Comparison of ENCODE assay signal across 10 mouse cellular contexts in the genomic region with DNA sequence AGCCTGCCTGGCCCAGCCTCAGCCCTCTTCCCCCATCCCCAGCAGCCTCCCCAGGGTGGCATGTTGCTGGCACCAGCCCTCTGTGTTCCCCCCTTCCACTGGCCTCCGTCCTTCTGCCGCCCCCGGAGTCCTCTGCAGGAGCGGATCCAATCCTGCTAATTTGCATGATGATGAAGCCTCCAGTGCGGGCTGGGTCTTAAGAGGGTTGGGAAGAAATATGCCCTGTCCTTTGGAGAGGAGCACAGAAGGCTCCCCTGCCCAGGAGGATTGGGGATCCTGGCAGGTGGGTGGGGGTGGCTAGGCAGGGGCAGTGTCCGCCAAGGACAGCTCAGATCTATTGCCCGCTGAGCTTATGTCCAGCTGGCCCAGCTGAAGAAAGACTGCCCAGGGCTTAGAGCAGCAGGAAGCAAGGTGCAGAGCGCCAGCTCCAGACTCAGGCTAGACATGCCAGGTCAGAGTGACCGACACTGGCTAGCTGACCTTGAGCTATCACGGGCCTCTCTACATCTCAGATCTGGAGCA.
DNase-seq lines count a peak whose midpoint lies in the region; ATAC-seq and TF ChIP-seq lines count a peak whose summit lies in the region.
"Had no signal": no experiment of that assay in that cellular context is flagged by ENCODE, and none has a peak within 500 bp of the region (broad histone marks: within the 10 kb centered on the region; RNA-seq: fewer than 3 reads in every experiment).

No protein-coding gene starts in this region.

- H3ac ChIP-seq in myocyte (ENCODE audit: control insufficient read depth, insufficient read length), result no peak overlapping the region

- peak overlapping the region; percentile 61 for H3K4me3 ChIP-seq in gastrocnemius, adult 2 months
- no peak overlapping the region for H3K4me3 ChIP-seq in myocyte
- H3K4me3 ChIP-seq: liver, embryonic 13.5 days had no signal

- no peak for ATAC-seq in megakaryocyte progenitor cell, adult 5-6 weeks (replicated peaks; ENCODE audit: poor library complexity)
- ATAC-seq: Patski had no signal

- DNase-seq in left cerebral cortex, postnatal 4 days, result peak; percentile 95
- DNase-seq in left cerebral cortex, adult 11 months (ENCODE audit: low spot score), result no peak
- DNase-seq in cerebellum, adult 11-12 months, result peak; percentile 73
- DNase-seq in gastrocnemius, adult 2 months, result peak; percentile 76
- no peak for DNase-seq in thymus, postnatal 4 days
- no peak for DNase-seq in kidney, adult 8-10 months
- DNase-seq: liver, embryonic 13.5 days had no signal

- H3K4me2 ChIP-seq in myocyte (ENCODE audit: low read depth), result peak overlapping the region; percentile 48
- H3K4me2 ChIP-seq: liver, embryonic 13.5 days had no signal

- no peaks in the 10 kb centered on the region for H3K27me3 ChIP-seq in myocyte (ENCODE audit: control insufficient read depth, insufficient read depth, insufficient read length)
- H3K27me3 ChIP-seq: liver, embryonic 13.5 days had no signal

- intact Hi-C loops in left cerebral cortex, postnatal 4 days (cut with DNase I), result loop anchor here (5.0 kb wide), 1 partner anchor 511 kb away; no protein-coding TSS in a partner anchor
- intact Hi-C loops in gastrocnemius, adult 2 months (cut with DNase I), result loop anchor here (5.0 kb wide), 1 partner anchor 41 kb away; no protein-coding TSS in a partner anchor

- H3K27ac ChIP-seq in gastrocnemius, adult 2 months, result peak overlapping the region; percentile 88
- H3K27ac ChIP-seq: liver, embryonic 13.5 days had no signal

- TF ChIP-seq CTCF in gastrocnemius, adult 2 months (IDR thresholded peaks at IDR 0.05), result no peak

- no peaks in the 10 kb centered on the region for H3K36me3 ChIP-seq in myocyte (ENCODE audit: control insufficient read depth, insufficient read depth)
- H3K36me3 ChIP-seq: liver, embryonic 13.5 days had no signal

- H3K79me2 ChIP-seq in myocyte (ENCODE audit: control insufficient read depth, insufficient read depth), result no peaks in the 10 kb centered on the region

- TF ChIP-seq POLR2A in myocyte (IDR thresholded peaks at IDR 0.05; ENCODE audit: insufficient read length, low read depth), result no peak

TF ChIP-seq in myocyte, 11 proteins besides CTCF, POLR2A, EP300 and RAD21:
- TF ChIP-seq MYOG (IDR thresholded peaks at IDR 0.05; ENCODE audit: control insufficient read depth in 1 of 3, insufficient read depth in 1 of 3, insufficient read length in 2 of 3, low read depth in 2 of 3) (no peak), SRF (IDR thresholded peaks at IDR 0.05; ENCODE audit: control insufficient read depth, insufficient read length, low read depth) (no peak), USF1 (IDR thresholded peaks at IDR 0.05; ENCODE audit: low read depth) (no peak), POLR2AphosphoS2 (IDR thresholded peaks at IDR 0.05; ENCODE audit: insufficient read length, low read depth) (no peak)

Comparison
In these comparisons a context has a peak if more than half of its experiments do, and no peak if none do; other contexts are left out.
1. DNase-seq: peak in left cerebral cortex, postnatal 4 days (single experiment), cerebellum, adult 11-12 months (single experiment) and gastrocnemius, adult 2 months (single experiment); none in left cerebral cortex, adult 11 months (single experiment), thymus, postnatal 4 days (single experiment) and kidney, adult 8-10 months (0 of 2).